Mouse (Mus musculus): ENCODE measurements around the gene Gm5294.

DNA sequence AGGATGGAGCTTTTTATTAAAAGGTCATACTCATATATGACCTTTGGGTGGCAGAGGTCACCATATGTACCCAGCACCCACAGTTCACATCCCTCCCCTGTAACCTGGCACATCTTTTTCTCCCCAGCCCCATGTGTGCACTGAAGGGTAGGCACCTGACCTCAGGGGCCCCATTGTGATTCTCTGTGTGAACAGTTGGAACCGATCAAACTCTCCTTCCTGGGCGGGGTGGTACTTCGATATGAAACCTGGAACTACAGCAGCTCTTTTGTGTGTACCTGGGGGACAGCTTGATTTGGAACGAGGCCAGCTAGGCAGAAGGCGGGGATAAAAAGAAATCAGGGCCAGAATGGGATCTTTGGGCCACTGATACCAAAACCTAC is 30.6 kb downstream of the Gm5294 start:
- TF ChIP-seq CTCF (IDR thresholded peaks at IDR 0.05; ENCODE audit: low read depth, low read length) (no peak), GATA1 (IDR thresholded peaks at IDR 0.05; ENCODE audit: borderline replicate concordance, low read length) (no peak), TAL1 (conservative IDR thresholded peaks at IDR 0.05; ENCODE audit: low read depth, low read length) (no peak), POLR2AphosphoS5 (IDR thresholded peaks at IDR 0.05; ENCODE audit: insufficient replicate concordance, low read depth, low read length) (no peak)
